Mouse (Mus musculus): ENCODE results near the gene Gatad2b. TPM values are rescaled to one million over a fixed set of nuclear protein-coding genes. Genes with fewer than 3 reads are reported as not detected.

Gatad2b gene
- polyA plus RNA-seq, 1 experiment: 18.5 TPM

DNA sequence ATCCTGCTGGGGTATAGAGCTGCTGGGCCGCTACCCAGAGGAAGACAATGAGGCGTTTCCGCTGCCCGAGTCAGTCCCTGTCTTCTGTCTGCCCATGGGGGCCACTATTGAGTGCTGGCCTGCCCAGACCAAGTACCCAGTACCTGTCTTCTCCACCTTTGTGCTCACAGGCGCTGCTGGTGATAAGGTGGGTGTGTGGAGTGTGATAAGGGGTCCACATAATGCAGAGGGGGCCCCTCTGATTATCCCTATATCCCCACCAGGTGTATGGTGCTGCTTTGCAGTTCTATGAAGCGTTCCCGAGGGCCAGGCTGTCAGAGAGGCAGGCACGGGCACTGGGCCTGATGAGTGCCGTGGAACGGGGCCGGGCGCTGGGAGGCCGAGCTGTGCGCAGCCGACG, 24.0 kb upstream of the Gatad2b start:
- no peaks in the 10 kb centered on the region for H3K36me3 ChIP-seq (ENCODE audit: control insufficient read depth, insufficient read depth, low read length)
- H3K27ac ChIP-seq (ENCODE audit: insufficient read depth, low read depth, low read length): no peak overlapping the region
- no peak for TF ChIP-seq CTCF (conservative IDR thresholded peaks at IDR 0.05; ENCODE audit: insufficient read depth, insufficient read length, low read depth, low read length)
- TF ChIP-seq POLR2A (IDR thresholded peaks at IDR 0.05; ENCODE audit: low read depth, low read length): no peak
- no peak overlapping the region for H3K4me3 ChIP-seq (ENCODE audit: insufficient read depth, low read depth, low read length)
- peaks cover 7% of the 10 kb centered on the region; the same call in 1 of the 2 replicates for H3K4me1 ChIP-seq (ENCODE audit: control insufficient read depth, insufficient read depth, low read length)
- DNase-seq: no peak
- no peaks in the 10 kb centered on the region for H3K27me3 ChIP-seq (replicated peaks; ENCODE audit: control insufficient read depth, insufficient read depth, low read length)
- WGBS: 94% methylated on average over 16 of the region's 16 CpGs

DNA sequence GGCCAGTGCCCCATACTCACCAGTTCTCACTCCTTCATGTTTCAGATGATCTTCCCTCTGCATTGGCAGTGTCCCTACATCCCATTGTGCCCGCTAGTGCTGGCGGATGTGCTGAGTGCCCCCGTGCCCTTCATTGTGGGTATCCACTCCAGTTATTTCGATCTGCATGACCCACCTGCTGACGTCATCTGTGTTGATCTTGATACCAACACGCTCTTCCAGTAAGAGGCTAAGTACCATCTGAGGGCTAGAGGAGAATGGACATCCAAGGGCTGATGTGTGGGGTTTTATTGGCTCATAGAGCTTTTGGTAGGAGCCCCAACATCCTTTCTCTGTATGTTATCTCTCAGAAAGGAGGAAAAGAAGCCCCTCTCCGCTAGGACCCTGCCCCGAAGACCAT, 22.2 kb upstream of the Gatad2b start:
- DNase-seq: no peak
- no peaks in the 10 kb centered on the region for H3K4me1 ChIP-seq (ENCODE audit: control insufficient read depth, insufficient read depth, low read length)
- no peaks in the 10 kb centered on the region for H3K27me3 ChIP-seq (replicated peaks; ENCODE audit: control insufficient read depth, insufficient read depth, low read length)
- H3K27ac ChIP-seq (ENCODE audit: insufficient read depth, low read depth, low read length): no peak overlapping the region
- H3K4me3 ChIP-seq (ENCODE audit: insufficient read depth, low read depth, low read length): no peak overlapping the region
- TF ChIP-seq CTCF (conservative IDR thresholded peaks at IDR 0.05; ENCODE audit: insufficient read depth, insufficient read length, low read depth, low read length) (no peak), POLR2A (IDR thresholded peaks at IDR 0.05; ENCODE audit: low read depth, low read length) (no peak)
- 94% methylated on average over 8 of the region's 8 CpGs for WGBS
- H3K36me3 ChIP-seq (ENCODE audit: control insufficient read depth, insufficient read depth, low read length): no peaks in the 10 kb centered on the region

- Histone ChIP-seq H3K36me3 (ENCODE audit: control insufficient read depth, insufficient read depth, low read length) (no peaks in the 10 kb centered on the region), H3K4me3 (ENCODE audit: insufficient read depth, low read depth, low read length) (no peak overlapping the region), H3K27ac (ENCODE audit: insufficient read depth, low read depth, low read length) (no peak overlapping the region), H3K4me1 (ENCODE audit: control insufficient read depth, insufficient read depth, low read length) (no peaks in the 10 kb centered on the region), H3K27me3 (replicated peaks; ENCODE audit: control insufficient read depth, insufficient read depth, low read length) (no peaks in the 10 kb centered on the region)
- WGBS: 71% methylated on average over 9 of the region's 9 CpGs
- no peak for TF ChIP-seq POLR2A (IDR thresholded peaks at IDR 0.05; ENCODE audit: low read depth, low read length)
- TF ChIP-seq CTCF (conservative IDR thresholded peaks at IDR 0.05; ENCODE audit: insufficient read depth, insufficient read length, low read depth, low read length): no peak
- no peak for DNase-seq
Observed at GRCm38 (mm10) chr3:90272170-90272569, 20.8 kb upstream of the Gatad2b start.

DNA sequence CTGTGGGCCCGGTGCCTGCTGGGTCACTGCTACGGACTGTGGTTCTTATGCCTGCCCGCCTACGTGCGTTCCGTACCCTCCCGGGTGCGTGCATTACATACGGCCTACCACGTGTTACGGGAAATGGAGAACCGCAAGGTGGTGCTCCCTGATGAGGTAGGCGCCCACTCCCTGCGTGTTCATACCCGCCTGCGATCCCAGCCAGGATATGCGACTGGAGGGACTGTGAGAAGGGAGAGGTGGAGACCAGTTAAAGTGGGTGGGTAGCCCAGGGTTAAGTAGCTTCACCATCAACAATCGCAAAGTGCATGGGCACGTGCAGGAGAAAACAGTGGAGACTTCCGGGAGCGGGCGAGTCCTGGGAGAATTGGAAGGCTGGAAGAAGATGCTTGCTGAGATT, 19.1 kb upstream of the Gatad2b start:
- TF ChIP-seq POLR2A (IDR thresholded peaks at IDR 0.05; ENCODE audit: low read depth, low read length): no peak
- no peak for TF ChIP-seq CTCF (conservative IDR thresholded peaks at IDR 0.05; ENCODE audit: insufficient read depth, insufficient read length, low read depth, low read length)
- no peak for DNase-seq
- 95% methylated on average over 22 of the region's 22 CpGs for WGBS
- Histone ChIP-seq H3K27ac (ENCODE audit: insufficient read depth, low read depth, low read length) (no peak overlapping the region), H3K4me1 (ENCODE audit: control insufficient read depth, insufficient read depth, low read length) (no peaks in the 10 kb centered on the region), H3K4me3 (ENCODE audit: insufficient read depth, low read depth, low read length) (no peak overlapping the region), H3K36me3 (ENCODE audit: control insufficient read depth, insufficient read depth, low read length) (no peaks in the 10 kb centered on the region), H3K27me3 (replicated peaks; ENCODE audit: control insufficient read depth, insufficient read depth, low read length) (no peaks in the 10 kb centered on the region)

GRCm38 (mm10) chr3:90275286-90275685, 17.7 kb upstream of the Gatad2b start:
- H3K4me3 ChIP-seq (ENCODE audit: insufficient read depth, low read depth, low read length): no peak overlapping the region
- no peak for TF ChIP-seq POLR2A (IDR thresholded peaks at IDR 0.05; ENCODE audit: low read depth, low read length)
- TF ChIP-seq CTCF (conservative IDR thresholded peaks at IDR 0.05; ENCODE audit: insufficient read depth, insufficient read length, low read depth, low read length): no peak
- WGBS: 91% methylated on average over 11 of the region's 11 CpGs
- H3K27me3 ChIP-seq (replicated peaks; ENCODE audit: control insufficient read depth, insufficient read depth, low read length): no peaks in the 10 kb centered on the region
- H3K4me1 ChIP-seq (ENCODE audit: control insufficient read depth, insufficient read depth, low read length): no peaks in the 10 kb centered on the region
- no peaks in the 10 kb centered on the region for H3K36me3 ChIP-seq (ENCODE audit: control insufficient read depth, insufficient read depth, low read length)
- no peak overlapping the region for H3K27ac ChIP-seq (ENCODE audit: insufficient read depth, low read depth, low read length)
- DNase-seq: no peak

DNA sequence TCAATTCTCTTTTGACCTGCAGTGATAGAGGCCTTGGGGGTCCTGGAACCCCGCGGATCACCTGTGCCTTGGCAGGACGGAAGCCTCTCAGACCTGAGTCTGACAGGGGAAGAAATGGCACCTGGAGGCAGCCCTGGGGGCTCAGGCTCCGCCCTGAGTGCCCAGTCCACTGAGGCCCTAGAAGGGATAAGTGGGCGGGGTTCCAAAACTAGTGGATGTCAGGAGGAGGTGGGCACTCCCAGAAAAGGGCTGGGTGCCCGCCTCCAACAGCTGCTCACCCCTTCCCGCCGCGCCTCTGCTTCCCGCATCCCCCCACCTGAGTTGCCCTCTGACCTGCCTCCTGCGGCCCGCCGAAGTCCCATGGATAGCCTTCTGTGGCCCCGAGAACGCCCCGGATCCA, 16.1 kb upstream of the Gatad2b start:
- Histone ChIP-seq H3K4me3 (ENCODE audit: insufficient read depth, low read depth, low read length) (no peak overlapping the region), H3K36me3 (ENCODE audit: control insufficient read depth, insufficient read depth, low read length) (no peaks in the 10 kb centered on the region), H3K27ac (ENCODE audit: insufficient read depth, low read depth, low read length) (no peak overlapping the region), H3K27me3 (replicated peaks; ENCODE audit: control insufficient read depth, insufficient read depth, low read length) (no peaks in the 10 kb centered on the region), H3K4me1 (ENCODE audit: control insufficient read depth, insufficient read depth, low read length) (no peaks in the 10 kb centered on the region)
- no peak for DNase-seq
- WGBS: 75% methylated on average over 16 of the region's 16 CpGs
- TF ChIP-seq POLR2A (IDR thresholded peaks at IDR 0.05; ENCODE audit: low read depth, low read length): no peak
- no peak for TF ChIP-seq CTCF (conservative IDR thresholded peaks at IDR 0.05; ENCODE audit: insufficient read depth, insufficient read length, low read depth, low read length)

DNA sequence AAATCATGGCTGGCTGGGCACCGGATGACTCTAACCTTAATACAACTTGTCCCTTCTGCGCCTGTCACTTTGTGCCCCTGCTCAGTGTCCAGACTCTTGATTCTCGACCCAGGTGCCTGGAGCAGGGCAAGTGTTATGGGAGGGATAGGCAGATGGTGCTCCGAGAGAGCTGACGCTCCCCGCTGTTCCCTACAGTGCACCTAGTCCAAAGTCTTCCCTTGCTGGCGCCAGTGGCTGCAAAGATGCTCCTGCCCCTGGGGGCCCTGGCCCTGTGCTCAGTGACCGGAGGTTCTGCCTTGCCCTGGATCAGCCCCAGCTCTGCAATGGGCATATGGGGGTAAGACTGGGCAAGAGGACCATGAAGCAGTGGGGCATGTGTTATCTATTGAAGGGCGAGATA, 15.2 kb upstream of the Gatad2b start:
- no peak for TF ChIP-seq POLR2A (IDR thresholded peaks at IDR 0.05; ENCODE audit: low read depth, low read length)
- TF ChIP-seq CTCF (conservative IDR thresholded peaks at IDR 0.05; ENCODE audit: insufficient read depth, insufficient read length, low read depth, low read length): no peak
- DNase-seq: no peak
- Histone ChIP-seq H3K27me3 (replicated peaks; ENCODE audit: control insufficient read depth, insufficient read depth, low read length) (no peaks in the 10 kb centered on the region), H3K4me1 (ENCODE audit: control insufficient read depth, insufficient read depth, low read length) (no peaks in the 10 kb centered on the region), H3K36me3 (ENCODE audit: control insufficient read depth, insufficient read depth, low read length) (no peaks in the 10 kb centered on the region), H3K27ac (ENCODE audit: insufficient read depth, low read depth, low read length) (no peak overlapping the region), H3K4me3 (ENCODE audit: insufficient read depth, low read depth, low read length) (no peak overlapping the region)
- 83% methylated on average over 9 of the region's 9 CpGs for WGBS

DNA sequence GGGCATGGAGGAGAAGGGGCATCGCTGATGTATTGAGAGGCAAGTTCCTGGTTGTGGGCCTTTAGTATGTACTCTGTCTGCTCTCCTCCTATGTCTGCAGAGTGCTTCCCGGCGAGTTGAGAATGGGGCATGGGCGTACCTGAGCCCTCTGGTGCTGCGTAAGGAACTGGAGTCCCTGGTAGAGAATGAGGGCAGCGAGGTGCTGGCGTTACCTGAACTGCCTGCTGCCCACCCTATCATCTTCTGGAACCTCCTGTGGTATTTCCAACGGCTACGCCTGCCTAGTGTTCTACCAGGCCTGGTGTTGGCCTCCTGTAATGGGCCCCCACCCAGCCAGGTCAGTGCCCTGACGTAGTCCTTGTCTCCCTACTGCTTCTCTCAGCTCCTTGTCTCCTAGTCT, 14.8 kb upstream of the Gatad2b start:
- TF ChIP-seq CTCF (conservative IDR thresholded peaks at IDR 0.05; ENCODE audit: insufficient read depth, insufficient read length, low read depth, low read length) (no peak), POLR2A (IDR thresholded peaks at IDR 0.05; ENCODE audit: low read depth, low read length) (no peak)
- 97% methylated on average over 10 of the region's 10 CpGs for WGBS
- no peaks in the 10 kb centered on the region for H3K36me3 ChIP-seq (ENCODE audit: control insufficient read depth, insufficient read depth, low read length)

More for the DNA sequence above, 14.8 kb upstream of the Gatad2b start:
- Histone ChIP-seq H3K27me3 (replicated peaks; ENCODE audit: control insufficient read depth, insufficient read depth, low read length) (no peaks in the 10 kb centered on the region), H3K4me1 (ENCODE audit: control insufficient read depth, insufficient read depth, low read length) (no peaks in the 10 kb centered on the region), H3K4me3 (ENCODE audit: insufficient read depth, low read depth, low read length) (no peak overlapping the region), H3K27ac (ENCODE audit: insufficient read depth, low read depth, low read length) (no peak overlapping the region)
- no peak for DNase-seq

Data from kidney, adult 2 months (tissue).